Mouse (Mus musculus) olfactory bulb, adult 2 months (tissue): ENCODE results near the gene Mtmr3.

ENCODE experiments used
- CTCF ChIP-seq: fragments of 200-500 bp; IDR thresholded peaks from 2 replicates; pipeline ENCODE4 v1.5.1; 2012; ENCODE audit warnings: low read depth, mild to moderate bottlenecking, low read length, moderate library complexity; ENCODE audit not compliant: insufficient read depth
- POLR2A ChIP-seq: fragments of 200-500 bp; IDR thresholded peaks from 2 replicates; pipeline ENCODE4 v1.6.1; 2012; ENCODE audit warnings: mild to moderate bottlenecking, low read depth, low read length, moderate library complexity; ENCODE audit not compliant: insufficient read depth

- no peak for TF ChIP-seq CTCF
- no peak for TF ChIP-seq POLR2A
These were observed 46.5 kb upstream of the Mtmr3 start for GRCm38 (mm10) chr11:4641185-4641584.
